Mouse (Mus musculus) spleen, postnatal 10 days (tissue): ENCODE data around the gene Hsd17b10.
A peak's percentile ranks its signal among the peaks of the same experiment; 100 is the strongest.

Experiments
- DNase-seq, 2 experiments: peaks; one replicate each; pipeline ENCODE4 v3.0.0; 2021 to 2022; ENCODE audit warnings: low spot score in 2 of 2

Hsd17b10 gene

DNA sequence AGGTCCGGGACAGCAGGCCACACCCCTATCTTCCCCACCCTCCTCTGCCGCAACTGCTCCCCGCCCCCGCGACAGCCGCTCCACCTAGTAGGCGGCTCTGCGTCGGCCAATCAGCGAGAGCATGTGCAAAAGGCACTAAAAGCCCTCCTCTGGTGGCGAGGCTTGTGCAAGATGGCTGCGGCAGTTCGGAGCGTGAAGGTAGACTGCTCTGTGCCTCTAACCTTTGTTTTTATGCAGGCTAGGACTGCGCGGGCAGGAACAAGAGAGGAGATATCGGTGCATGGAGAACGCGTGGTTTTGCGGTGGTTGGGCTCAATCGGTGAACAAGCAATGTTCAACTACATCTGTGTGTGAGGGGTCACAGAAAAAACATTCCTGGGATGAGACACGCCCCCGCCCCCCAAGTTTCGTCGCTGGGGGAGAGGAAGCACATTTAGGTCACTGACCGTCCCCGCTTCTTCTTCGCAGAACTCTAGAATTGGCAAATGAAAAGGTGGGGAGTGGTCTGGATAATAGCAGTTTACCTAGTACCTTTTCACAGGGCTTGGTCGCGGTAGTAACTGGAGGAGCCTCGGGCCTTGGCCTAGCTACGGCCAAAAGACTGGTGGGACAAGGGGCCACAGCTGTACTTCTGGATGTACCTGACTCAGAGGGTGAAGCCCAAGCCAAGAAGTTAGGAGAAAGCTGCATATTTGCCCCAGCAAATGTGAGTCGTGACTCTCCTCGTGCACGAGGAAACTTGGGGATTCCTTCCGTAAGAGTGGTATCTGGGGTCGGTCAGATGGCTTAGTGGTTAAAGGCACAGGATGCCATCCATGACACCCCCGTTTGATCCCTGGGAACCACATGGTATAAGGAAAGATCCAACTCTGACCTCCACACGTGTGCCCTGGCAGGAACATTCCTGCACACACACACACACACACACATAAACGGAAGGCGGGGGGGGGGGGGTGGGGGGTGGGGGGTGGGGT, at the start of gene Hsd17b10:
Gene Hsd17b10 (plus strand): TSS at position 109 of the 974 bp plus-strand sequence.
- DNase-seq: peak; percentile 46 to 87

DNA sequence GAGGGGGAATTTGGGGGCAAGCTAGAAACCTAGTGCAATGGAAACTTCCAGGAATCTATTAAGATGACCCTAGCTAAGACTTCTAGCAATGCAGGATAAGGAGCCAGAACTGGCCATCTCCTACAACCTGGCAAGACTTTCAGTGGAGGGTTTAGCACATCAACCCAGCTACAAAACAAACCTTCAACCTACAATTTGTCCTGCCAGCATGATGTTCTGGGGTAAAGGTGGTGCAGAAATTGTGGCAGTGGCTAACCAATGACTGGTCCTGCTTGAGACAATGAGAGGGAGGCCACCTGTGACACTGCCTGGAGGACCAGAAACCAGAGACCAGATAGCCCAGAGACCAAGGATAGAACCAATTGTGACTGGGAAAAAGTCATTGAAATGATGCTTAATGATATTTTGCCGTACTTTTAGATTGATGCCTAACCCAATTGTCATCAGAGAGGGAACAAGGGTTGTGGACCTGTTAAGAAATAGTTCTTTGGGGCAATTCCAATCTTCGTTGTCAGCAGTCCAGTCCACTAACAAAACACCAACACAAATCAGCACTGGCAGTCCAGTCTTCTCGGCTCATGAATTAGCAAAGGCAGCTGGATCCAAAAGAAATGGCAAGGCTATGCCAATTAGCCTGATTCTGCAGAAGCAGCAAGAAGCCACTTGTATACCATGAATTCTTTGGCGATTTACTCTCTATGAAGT, 2.5 kb upstream of the Hsd17b10 start:
- DNase-seq: no peak

DNA sequence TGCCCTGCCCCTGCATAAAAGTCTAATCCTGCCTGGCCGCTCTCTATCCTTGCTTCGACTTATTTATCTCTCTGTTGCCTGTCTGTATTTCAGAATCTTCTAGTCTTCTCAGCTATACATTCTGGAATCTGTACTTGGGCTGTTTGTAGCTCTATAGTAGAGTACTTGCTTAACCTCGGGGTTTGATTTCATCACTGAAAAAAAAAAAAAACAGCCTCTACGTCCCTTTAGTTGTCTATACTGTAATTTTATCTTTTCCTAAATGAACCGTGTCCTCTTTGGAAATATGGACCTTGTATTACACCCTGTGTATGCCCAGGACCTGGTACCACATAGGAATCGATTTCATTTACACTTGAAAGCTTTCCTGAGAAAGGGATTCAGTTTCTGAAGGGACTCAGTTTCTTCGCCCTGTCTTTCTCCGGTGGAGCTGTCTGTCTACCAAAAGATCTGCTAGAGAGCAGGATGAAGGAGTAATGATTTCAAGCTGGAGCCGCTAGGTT, 412 bp upstream of the Hsd17b10 start:
- no peak for DNase-seq

DNA sequence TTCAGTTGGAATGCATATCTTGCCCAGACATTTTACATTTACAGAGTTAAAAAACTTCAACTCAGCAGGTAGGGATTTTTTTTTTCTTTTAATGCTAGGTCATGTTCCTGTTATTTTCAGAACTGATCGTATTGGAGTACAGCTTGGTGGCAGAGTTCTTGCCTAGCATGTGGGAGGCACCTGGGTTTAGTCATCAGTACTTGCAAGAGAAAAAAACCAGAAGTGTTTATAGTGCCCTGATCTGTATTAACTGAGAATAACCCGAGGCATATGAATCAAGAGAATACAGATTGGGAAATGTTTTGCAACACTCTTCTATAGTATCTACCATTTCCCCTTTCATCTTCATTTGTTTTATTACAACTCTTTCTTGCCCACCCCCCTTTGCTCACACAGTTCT, 1.2 kb downstream of the Hsd17b10 start:
- DNase-seq: no peak

DNA sequence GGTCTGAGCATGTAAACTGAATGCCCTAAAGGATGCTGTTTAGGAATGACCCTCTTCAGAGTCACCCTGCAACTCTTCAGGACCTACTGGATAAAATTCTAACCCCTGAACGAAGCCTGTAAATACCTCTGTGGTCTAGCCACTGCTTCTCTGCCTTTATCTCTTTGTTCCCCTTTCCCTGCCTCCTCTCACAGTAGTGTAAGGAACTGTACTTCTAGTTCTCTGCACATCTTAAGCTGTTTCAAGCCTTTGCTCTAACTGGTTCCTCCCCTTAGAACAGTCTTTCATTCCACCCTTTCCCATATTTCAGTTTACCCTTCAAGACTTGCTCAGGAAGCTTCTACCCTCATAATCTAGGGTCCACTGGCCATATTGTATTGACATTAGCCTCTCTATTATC, 6.2 kb downstream of the Hsd17b10 start:
- no peak for DNase-seq

DNA sequence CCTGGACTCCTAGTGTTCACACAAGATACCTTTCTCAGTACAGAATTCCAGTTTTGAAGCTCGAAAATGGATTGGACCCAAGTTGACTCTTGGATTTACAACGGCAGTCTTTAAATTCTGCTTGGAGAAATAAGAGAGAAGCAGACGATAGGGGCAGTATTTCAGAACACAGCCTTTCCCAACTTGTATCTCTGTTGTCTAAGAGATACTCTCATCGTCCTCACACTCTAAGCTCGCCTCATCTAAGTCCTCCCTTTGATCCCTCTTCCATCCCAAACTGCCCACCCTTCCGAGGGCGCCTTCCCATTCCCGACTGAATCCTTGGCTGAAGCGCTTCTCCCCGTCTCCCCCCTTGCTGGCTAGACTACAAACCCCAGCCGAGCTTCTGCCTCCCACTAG, 14.1 kb downstream of the Hsd17b10 start:
- no peak for DNase-seq

DNA sequence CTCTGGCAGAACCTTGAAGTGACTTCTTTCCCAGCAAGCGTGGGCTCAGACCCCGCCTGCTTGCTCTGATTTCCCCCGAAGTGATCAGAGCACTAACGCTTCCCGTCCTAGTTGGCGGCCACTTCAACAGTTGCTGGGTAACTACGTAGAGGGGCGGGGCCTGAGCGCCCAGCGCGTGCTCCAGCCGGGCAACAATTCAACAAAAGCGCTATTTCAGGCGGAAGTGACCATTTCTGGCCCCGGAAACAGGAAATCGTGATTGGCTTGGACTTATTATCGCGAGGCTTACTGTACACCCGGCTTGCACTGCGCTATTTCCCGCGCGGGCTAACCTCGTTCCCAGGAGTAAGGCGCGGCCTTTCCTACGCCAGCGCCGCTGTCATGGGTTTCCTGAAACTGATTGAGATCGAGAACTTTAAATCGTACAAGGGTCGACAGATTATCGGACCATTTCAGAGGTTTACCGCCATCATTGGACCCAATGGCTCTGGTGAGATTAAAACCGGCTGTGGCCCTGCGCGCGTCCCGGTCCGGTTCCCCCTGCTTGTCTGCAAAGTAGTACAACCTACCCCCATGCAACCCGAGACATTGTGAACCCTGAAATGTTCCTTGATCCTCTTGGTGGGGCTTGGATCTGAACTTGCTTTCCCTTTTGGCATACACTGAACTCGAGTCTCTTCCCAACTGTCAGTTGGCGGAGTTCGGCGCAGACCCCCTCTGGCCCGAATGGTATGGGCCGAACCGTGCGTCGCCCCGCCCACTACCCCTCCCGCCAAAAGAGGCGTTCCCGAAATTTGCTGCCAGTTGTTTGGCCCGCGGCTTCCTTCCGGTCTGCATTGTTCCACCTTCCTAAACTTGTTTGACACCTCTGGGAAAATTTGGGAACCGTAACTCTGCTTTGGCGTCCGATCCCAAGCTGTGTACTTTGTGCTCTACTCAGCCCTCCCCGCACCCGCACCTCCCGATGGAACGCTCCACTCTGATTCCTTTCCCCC, 14.8 kb downstream of the Hsd17b10 start, which contains the start of the genes Ribc1 and Smc1a:
Gene Ribc1 (minus strand): TSS at position 145 of the 995 bp plus-strand sequence.
Gene Smc1a (plus strand): TSS at position 278 of the 995 bp plus-strand sequence.
- peak; percentile 72 to 89 for DNase-seq

DNA sequence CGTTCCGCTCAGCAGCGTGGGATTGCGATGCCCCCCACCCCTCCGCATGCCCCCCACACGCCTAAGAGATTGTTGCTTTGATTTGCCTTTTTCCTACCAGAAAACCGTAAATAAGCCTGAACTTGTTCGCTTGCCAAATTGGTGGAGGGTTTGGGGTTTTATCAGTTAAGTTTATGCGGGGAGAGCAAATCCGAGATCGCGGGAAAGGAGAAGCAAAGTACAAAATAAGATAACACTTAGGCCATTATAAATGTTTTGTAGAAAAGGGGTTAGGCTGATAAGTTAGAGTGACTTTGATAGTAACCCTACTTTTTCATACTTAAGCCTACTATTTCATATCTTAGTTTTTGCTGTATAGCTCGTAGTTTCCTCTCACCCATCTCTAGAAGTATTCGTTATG, 15.5 kb downstream of the Hsd17b10 start:
- no peak for DNase-seq

DNA sequence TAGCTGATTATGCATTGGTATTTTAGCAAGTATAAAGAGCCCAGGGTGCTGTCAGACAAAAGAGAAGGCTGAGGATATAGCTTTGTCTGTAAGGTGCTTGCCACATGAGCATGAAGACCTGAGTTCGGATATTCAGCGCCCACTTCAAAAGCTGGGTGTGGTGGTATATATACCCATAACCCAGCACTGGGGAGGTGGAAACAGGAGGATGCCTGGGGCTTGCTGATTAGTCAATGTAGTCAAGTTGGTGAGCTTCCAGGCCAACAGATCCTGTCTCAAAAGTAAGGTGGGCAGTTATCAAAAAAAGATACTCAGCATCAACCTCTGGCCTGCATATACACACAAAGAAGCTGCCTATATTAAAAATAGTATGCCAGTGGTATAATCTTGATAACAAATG, 17.6 kb downstream of the Hsd17b10 start:
- DNase-seq: peak in 1 of 2 experiments; percentile 23

DNA sequence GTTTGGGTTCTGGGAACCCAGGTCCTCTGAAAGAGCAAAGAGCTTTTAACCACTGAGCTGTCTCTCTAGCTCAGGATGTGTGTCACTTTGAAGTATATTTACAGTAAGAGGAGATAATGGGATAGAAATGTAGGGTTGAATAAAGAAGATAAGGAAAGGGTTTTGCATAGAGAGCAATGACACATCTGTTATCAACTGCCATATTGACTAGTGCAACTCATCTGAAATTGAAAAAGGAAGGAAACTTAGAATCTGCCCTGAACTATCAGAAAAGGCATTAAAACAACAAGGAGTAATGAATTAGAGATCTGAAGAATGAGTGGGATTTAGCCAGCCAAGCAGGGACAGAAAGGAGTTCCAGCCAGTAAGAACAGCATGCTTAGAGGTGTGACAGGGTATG, 38.2 kb downstream of the Hsd17b10 start:
- DNase-seq: no peak

DNA sequence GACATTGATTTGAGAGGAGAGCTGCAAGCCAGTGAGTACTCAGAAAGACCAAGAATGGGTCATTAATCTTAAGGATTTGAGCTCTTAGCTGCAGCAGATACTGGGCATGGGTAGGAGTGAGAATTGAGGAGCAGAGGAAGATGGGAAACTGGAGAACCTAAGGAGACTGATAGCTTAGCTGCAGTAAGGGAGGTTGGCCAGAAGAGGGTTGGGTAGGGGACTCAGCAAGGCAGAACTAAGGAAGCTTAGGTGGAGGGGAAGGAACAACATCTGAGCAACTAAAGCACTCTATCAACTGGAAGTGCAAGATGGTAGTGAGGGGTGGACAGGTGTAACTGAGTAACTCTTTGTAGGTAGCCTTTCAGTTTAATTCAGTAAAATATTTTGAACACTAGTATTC, 45.6 kb downstream of the Hsd17b10 start:
- no peak for DNase-seq

DNA sequence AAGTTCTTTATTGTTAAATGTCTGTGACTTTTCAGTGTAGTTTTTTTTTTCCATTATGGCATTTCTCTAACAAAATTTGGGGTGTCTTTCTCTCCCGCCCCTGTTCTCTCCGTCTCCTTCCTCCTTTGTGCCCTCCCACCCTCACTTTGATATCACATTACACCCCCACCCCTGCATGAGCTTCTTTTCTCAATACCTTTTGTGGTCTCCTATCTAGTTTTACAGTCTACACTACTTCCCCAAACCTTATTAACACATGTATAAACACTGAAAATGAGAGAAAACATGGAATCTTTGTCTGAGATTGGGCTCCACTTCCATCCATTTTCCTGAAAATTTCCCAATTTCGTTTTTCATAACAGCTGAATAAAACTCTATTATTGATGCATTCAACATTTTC, 50.9 kb downstream of the Hsd17b10 start:
- no peak for DNase-seq
